Mouse (Mus musculus): ENCODE data around the gene Cdr2.

DNA sequence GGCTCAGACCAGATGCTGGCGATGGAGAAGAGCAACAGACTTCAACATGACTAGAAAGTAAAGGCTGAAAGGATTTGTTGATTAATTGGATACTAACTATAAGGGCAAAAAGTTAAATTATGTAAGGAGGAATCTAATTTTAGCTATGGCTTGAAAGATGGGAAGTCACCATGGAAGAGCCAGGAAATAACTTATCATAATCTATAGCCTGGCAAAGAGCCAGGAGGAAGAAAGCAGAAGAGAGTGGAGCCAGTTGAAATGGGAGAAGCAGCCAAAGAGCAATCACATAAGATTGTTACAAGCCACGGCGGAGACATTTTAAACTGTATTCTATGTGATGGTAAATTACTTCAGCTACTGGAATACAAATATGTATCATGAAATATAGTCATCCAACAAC is 8.1 kb downstream of the Cdr2 start:
- TF ChIP-seq GATA1 (IDR thresholded peaks at IDR 0.05; ENCODE audit: low read length) = no peak
- TF ChIP-seq TAL1 (IDR thresholded peaks at IDR 0.05; ENCODE audit: low read length) = no peak

All from erythroblast, embryonic 14.5 days (primary cell).